Mouse (Mus musculus) spleen, adult 2 months (tissue): Measurements from ENCODE around the gene Glrx5. TPM values are rescaled to one million over a fixed set of nuclear protein-coding genes. Genes with fewer than 3 reads are reported as not detected.

Source experiments
- DNase-seq, 2 experiments: peaks; one replicate each; pipeline versions ENCODE4 v3.0.0 to v3.0.0-alpha.2; 2012 to 2021; ENCODE audit warnings: low spot score in 2 of 2, low read depth in 1 of 2
- H3K27ac ChIP-seq: fragments of 200-500 bp; 2 replicates; pipeline ENCODE4 v1.5.1; 2012; ENCODE audit warnings: low read length, inconsistent platforms; ENCODE audit not compliant: insufficient read depth
- H3K27me3 ChIP-seq: fragments of 200-500 bp; 2 replicates; pipeline ENCODE4 v1.6.1; 2012; ENCODE audit warnings: mild to moderate bottlenecking, moderate library complexity, low read length, inconsistent platforms; ENCODE audit not compliant: control insufficient read depth, insufficient read depth
- H3K36me3 ChIP-seq: fragments of 200-500 bp; 2 replicates; pipeline ENCODE4 v1.6.1; 2012; ENCODE audit warnings: mild to moderate bottlenecking, low read length, inconsistent platforms; ENCODE audit not compliant: control insufficient read depth, insufficient read depth
- H3K4me1 ChIP-seq: fragments of 200-500 bp; 2 replicates; pipeline ENCODE4 v1.6.1; 2011; ENCODE audit warnings: inconsistent platforms; ENCODE audit not compliant: control insufficient read depth, insufficient read depth, insufficient read length
- H3K4me3 ChIP-seq: fragments of 200-500 bp; 2 replicates; pipeline ENCODE4 v1.5.1; 2011; ENCODE audit warnings: mild to moderate bottlenecking, inconsistent platforms; ENCODE audit not compliant: insufficient read depth, insufficient read length; ENCODE audit errors: extremely low read depth
- CTCF ChIP-seq: fragments of 200-500 bp; IDR thresholded peaks from 2 replicates; pipeline ENCODE4 v1.5.1; 2011; ENCODE audit warnings: mild to moderate bottlenecking, inconsistent platforms; ENCODE audit not compliant: insufficient read depth, insufficient read length, insufficient replicate concordance; ENCODE audit errors: extremely low read depth
- POLR2A ChIP-seq: fragments of 200-500 bp; IDR thresholded peaks from 2 replicates; pipeline ENCODE4 v1.6.1; 2011; ENCODE audit warnings: low read depth, low read length, inconsistent platforms
- WGBS: fragments of 180-500 bp; shearing (Covaris S2); methylation state at CpG from one replicate; pipeline ENCODE4 v1.1.7; 2018; 5-methylcytosine and 5-hydroxymethylcytosine counted together
- polyA plus RNA-seq: library from polyadenylated mRNA; depleted of rRNA; stranded (reverse); fragments of >200 nt; gene quantifications from 2 replicates; pipeline ENCODE4 v1.2.3, GENCODE M21; 2012

The Glrx5 gene
- polyA plus RNA-seq, 1 experiment: 102 TPM

DNA sequence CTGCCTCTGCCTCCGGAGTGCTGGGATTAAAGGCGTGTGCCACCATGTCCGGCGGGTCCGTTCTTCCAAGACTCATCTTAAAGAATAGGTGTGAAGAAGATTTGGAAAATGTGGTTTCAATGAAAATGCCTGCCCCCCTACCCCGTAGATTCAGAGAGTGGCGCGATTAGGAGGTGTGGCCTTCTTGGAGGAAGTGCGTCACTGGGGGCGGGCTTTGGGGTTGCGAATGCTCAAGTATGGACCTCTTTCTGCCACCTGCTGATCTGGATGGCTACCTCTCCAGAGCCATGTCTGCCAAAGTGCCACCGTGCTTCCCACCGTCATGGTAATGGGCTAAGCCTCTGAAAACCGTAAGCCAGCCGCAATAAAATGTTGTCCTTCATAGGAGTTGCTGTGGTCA, 21.6 kb downstream of the Glrx5 start:
- Histone ChIP-seq H3K4me1 (no peaks in the 10 kb centered on the region), H3K27ac (no peak overlapping the region), H3K4me3 (no peak overlapping the region), H3K36me3 (no peaks in the 10 kb centered on the region), H3K27me3 (no peaks in the 10 kb centered on the region)
- no peak for TF ChIP-seq POLR2A
- TF ChIP-seq CTCF: no peak
- 96% methylated on average over 15 of the region's 15 CpGs for WGBS
- no peak for DNase-seq

DNA sequence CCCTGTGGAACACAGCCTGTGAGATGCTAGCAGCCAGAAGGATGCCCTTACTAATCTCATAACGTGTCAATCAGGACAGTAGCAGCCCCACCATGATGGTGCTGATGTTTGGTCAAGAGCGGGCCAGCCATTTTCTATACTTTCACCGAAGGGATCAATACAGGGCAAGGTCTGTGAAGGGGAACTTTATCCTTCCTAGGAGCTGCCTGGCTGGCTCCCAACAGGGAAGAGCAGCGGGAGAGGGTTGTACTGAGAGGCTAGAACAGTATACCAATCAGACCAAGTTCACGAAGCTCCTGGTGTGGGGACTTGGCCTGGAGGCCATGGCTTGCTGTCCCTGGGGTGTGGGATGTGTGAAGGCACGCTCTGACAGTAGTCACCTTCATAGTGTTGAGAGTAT, 22.8 kb downstream of the Glrx5 start:
- 92% methylated on average over 6 of the region's 6 CpGs for WGBS
- H3K4me1 ChIP-seq: no peaks in the 10 kb centered on the region
- H3K4me3 ChIP-seq: no peak overlapping the region
- no peak for DNase-seq
- no peaks in the 10 kb centered on the region for H3K36me3 ChIP-seq
- TF ChIP-seq CTCF (no peak), POLR2A (no peak)
- H3K27me3 ChIP-seq: no peaks in the 10 kb centered on the region
- H3K27ac ChIP-seq: no peak overlapping the region

DNA sequence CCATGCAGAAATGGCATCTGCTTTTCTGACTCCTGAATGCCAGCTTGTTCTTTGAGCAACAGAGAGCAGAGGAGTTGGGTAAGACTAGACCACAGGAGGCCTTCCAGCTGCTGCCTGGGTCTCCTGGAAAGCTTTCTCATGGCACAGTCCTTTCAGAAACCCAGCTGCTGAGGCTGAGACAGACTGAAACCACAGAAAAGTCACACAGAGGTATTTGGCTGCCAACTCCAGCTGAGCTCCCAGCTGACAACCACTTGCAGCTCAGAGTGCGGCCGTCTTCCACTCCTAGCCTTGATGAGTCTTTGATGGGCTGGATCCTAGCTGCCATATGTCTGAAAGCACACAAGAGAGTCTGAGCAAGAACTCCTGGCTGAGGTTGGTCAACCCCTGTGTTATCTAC, 27.5 kb downstream of the Glrx5 start:
- no peaks in the 10 kb centered on the region for H3K4me1 ChIP-seq
- H3K27ac ChIP-seq: no peak overlapping the region
- H3K4me3 ChIP-seq: no peak overlapping the region
- no peaks in the 10 kb centered on the region for H3K36me3 ChIP-seq
- WGBS: 67% methylated on average over 2 of the region's 2 CpGs
- no peak for DNase-seq
- TF ChIP-seq POLR2A: no peak
- no peak for TF ChIP-seq CTCF
- H3K27me3 ChIP-seq: no peaks in the 10 kb centered on the region

DNA sequence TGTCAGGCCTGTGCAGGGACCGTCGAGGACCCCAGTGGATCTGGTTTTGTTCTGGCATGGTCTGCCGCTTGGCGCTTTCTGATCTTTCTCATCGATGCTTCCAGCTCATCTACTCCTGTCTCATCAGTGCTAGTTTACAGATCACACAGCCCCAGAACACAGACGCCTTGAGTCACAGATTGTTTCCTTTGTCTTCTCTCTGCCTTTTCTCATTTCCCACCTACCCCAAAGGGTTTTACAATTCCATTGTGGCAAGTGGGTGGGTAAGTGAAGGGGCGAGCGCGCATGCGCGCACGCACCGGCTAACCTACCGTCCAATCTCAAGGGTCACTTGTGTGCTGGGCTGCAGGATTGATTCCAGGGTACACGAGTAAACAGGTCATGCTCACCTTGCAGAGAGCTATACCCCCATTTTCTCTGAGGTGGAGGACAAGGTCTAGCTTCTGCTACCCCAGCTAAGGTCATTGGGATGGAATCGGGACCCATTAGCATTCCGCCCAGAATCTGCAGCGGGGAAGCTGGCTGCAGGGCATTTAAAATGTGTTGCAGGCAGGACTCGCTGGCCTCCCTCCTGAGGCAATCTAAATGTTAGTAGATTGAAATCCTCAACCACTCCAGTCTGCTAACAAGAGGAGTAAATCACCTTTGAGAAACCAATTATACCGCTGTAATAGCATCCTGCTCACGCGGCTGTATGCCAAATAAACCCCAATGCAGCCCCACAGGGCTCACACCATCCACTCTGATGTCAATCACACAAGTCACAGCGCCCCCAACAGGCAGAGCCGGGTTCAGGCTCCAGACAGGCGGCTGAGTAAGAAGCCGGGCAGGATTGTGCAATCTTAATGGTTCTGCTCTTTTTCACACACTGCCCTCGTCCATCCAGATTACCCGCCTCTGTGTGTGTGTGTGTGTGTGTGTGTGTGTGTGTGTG, 31.0 kb downstream of the Glrx5 start:
- H3K4me1 ChIP-seq: no peaks in the 10 kb centered on the region
- H3K36me3 ChIP-seq: no peaks in the 10 kb centered on the region
- 79% methylated on average over 28 of the region's 28 CpGs for WGBS
- no peak for TF ChIP-seq POLR2A
- TF ChIP-seq CTCF: no peak
- DNase-seq: no peak
- H3K27ac ChIP-seq: no peak overlapping the region
- H3K4me3 ChIP-seq: no peak overlapping the region
- no peaks in the 10 kb centered on the region for H3K27me3 ChIP-seq

DNA sequence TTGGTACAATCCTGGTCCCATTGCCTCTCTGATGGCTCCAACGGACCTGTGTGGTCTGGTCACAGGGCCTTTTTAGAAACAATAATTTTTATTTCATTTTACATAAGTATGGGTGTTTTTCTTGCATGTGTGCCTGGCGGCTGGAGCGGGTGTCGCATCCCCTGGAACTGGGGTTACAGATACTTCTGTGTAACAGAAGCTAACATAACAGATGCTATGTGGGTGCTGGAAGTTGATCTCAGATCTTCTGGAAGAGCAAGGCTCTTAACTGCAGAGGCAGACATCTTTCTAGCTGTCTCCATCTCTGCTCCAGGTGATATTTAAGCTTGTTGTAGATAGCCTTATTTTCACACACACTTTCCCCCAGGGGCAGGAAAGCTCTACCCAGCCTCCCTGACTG, 31.7 kb downstream of the Glrx5 start:
- Histone ChIP-seq H3K4me1 (no peaks in the 10 kb centered on the region), H3K4me3 (no peak overlapping the region), H3K36me3 (no peaks in the 10 kb centered on the region), H3K27me3 (no peaks in the 10 kb centered on the region), H3K27ac (no peak overlapping the region)
- WGBS: 97% methylated on average over 4 of the region's 4 CpGs
- TF ChIP-seq POLR2A (no peak), CTCF (no peak)
- no peak for DNase-seq

DNA sequence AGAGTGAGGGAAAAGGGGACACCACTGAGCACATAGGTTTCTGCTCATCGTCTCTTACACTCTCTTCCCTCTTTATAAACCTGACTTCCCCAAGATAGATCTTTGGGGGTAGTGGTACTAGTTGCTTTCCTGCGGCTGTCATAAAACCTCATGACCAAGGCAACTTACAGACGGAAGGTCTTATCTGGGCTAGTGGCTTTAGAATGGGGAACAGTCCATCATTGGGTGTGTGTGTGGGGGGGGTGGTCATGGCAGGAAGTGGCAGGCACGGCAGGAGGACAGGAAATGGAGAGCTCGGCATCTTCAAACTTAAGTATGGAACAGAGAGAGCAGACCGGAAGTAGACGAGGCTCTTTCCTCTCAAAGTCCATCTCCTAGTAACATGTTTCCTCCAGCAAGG, 32.6 kb downstream of the Glrx5 start:
- H3K27me3 ChIP-seq: no peaks in the 10 kb centered on the region
- H3K36me3 ChIP-seq: no peaks in the 10 kb centered on the region
- no peak overlapping the region for H3K4me3 ChIP-seq
- TF ChIP-seq POLR2A (no peak), CTCF (no peak)
- no peaks in the 10 kb centered on the region for H3K4me1 ChIP-seq
- WGBS: 65% methylated on average over 7 of the region's 7 CpGs
- no peak overlapping the region for H3K27ac ChIP-seq
- no peak for DNase-seq

DNA sequence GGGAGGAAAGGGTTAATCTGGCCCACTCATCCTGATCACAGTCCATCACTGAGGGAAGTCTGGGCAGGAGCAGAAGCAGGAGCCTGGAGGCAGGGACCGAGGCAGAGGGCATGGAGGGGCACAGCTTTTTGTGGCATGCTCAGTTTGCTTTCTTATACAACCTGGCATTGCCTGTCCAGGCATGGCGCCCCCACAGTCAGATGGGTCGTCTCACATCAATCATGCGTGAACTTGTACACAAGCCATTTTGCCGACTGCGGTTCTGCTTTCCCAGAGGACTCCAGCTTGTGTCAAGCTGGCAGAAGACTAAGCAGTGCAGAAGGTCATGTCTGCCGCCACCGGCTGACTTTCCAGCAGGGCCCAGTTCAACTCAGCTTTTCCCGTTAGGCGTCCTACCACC, 34.0 kb downstream of the Glrx5 start:
- H3K4me3 ChIP-seq: no peak overlapping the region
- H3K27ac ChIP-seq: no peak overlapping the region
- no peaks in the 10 kb centered on the region for H3K36me3 ChIP-seq
- no peak for DNase-seq
- 87% methylated on average over 10 of the region's 10 CpGs for WGBS
- H3K4me1 ChIP-seq: no peaks in the 10 kb centered on the region
- TF ChIP-seq CTCF (no peak), POLR2A (no peak)
- no peaks in the 10 kb centered on the region for H3K27me3 ChIP-seq
